Mouse (Mus musculus) activated CD4-positive, CD25-positive, alpha-beta regulatory T cell, adult 4 months (primary cell): Measurements from ENCODE around the gene Agpat4. TPM values are rescaled to one million over a fixed set of nuclear protein-coding genes. Genes with fewer than 3 reads are reported as not detected.

ENCODE experiments used
- polyA plus RNA-seq, 2 experiments: library from polyadenylated mRNA; unstranded; fragments of 100-300 nt; shearing (Covaris generic); gene quantifications; one replicate each; pipeline ENCODE4 v1.2.1; 2017

Gene Agpat4
- polyA plus RNA-seq, 2 experiments from 2014 or later = 15.7 to 24.8 TPM

Other genes starting within 250 kb of the Agpat4 start
- 10 to 100 TPM; 10.0 to 11.9 TPM for gene Map3k4, start 200.1 kb downstream of the Agpat4 start, polyA plus RNA-seq